Mouse (Mus musculus): ENCODE results near the gene Hebp1.

DNA sequence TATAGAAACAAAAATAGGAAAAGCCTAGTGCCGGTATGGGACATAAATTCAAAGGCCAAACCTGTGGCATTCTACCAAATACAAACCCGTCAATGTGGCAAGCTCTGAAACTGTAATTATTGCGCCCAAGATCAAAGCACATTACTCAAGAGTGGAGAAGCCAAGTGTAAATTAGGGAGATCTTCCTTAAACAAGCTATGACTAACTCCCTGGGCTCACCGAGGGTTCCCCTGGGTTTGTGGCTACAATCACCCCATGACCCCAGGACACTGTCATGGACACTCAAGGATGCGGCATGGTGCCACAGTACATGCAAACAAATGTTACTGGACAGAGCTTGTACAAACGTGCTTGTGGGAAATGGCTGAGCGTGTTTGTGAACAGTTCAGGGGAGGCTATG, 64.7 kb downstream of the Hebp1 start:
- TF ChIP-seq CTCF (IDR thresholded peaks at IDR 0.05; ENCODE audit: low read depth, low read length) (no peak), POLR2A (IDR thresholded peaks at IDR 0.05; ENCODE audit: extremely low read depth, insufficient read depth, low read length) (no peak)
